Mouse (Mus musculus): ENCODE results near the gene Gm8332. TPM values are rescaled to one million over a fixed set of nuclear protein-coding genes. Genes with fewer than 3 reads are reported as not detected.
"Not testable (repeated sequence)": the region's sequence is repeated elsewhere in the genome, so short reads cannot be mapped to it uniquely, and the experiment has no call there.

Gm8332 gene
- total RNA-seq (2021): not detected
- long read RNA-seq, experiment 1: 0 reads
- long read RNA-seq, experiment 2: 0 reads

- not testable (repeated sequence) for DNase-seq (ENCODE audit: low spot score)
Measured at GRCm38 (mm10) chr12:88250000-88250399, at the start of gene Gm8332. Gene Gm8332, minus strand, starts transcription at chr12:88250100.

GRCm38 (mm10) chr12:88297171-88297570, 47.3 kb upstream of the Gm8332 start:
- not testable (repeated sequence) for DNase-seq (ENCODE audit: low spot score)

GRCm38 (mm10) chr12:88293082-88293481, 43.2 kb upstream of the Gm8332 start:
- not testable (repeated sequence) for DNase-seq (ENCODE audit: low spot score)

GRCm38 (mm10) chr12:88285224-88285623, 35.3 kb upstream of the Gm8332 start:
- not testable (repeated sequence) for DNase-seq (ENCODE audit: low spot score)

- DNase-seq (ENCODE audit: low spot score): not testable (repeated sequence)
Measured at GRCm38 (mm10) chr12:88274400-88274799, 24.5 kb upstream of the Gm8332 start, which contains the start of gene Gm5662. Gene Gm5662, minus strand, starts transcription at chr12:88274500.

GRCm38 (mm10) chr12:88257241-88257640, 7.3 kb upstream of the Gm8332 start:
- no peak for DNase-seq (ENCODE audit: low spot score)

- not testable (repeated sequence) for DNase-seq (ENCODE audit: low spot score)
Measured at GRCm38 (mm10) chr12:88255917-88256316, 6.0 kb upstream of the Gm8332 start.

GRCm38 (mm10) chr12:88245786-88246185, 4.1 kb downstream of the Gm8332 start:
- not testable (repeated sequence) for DNase-seq (ENCODE audit: low spot score)

GRCm38 (mm10) chr12:88242940-88243339, 7.0 kb downstream of the Gm8332 start:
- DNase-seq (ENCODE audit: low spot score): not testable (repeated sequence)

GRCm38 (mm10) chr12:88219445-88219844, 30.5 kb downstream of the Gm8332 start:
- no peak for DNase-seq (ENCODE audit: low spot score)

GRCm38 (mm10) chr12:88218059-88218458, 31.8 kb downstream of the Gm8332 start:
- not testable (repeated sequence) for DNase-seq (ENCODE audit: low spot score)

GRCm38 (mm10) chr12:88214641-88215040, 35.3 kb downstream of the Gm8332 start:
- no peak for DNase-seq (ENCODE audit: low spot score)

- not testable (repeated sequence) for DNase-seq (ENCODE audit: low spot score)
Measured at GRCm38 (mm10) chr12:88211458-88211857, 38.4 kb downstream of the Gm8332 start.

GRCm38 (mm10) chr12:88202856-88203255, 47.0 kb downstream of the Gm8332 start:
- no peak for DNase-seq (ENCODE audit: low spot score)

Other genes with a start within 250 kb of the Gm8332 start
- gene Gm2075, start 238.3 kb downstream of the Gm8332 start, total RNA-seq (2021): not detected
- not detected for gene Gm6803, start 231.3 kb downstream of the Gm8332 start, total RNA-seq (2021)
- not detected for gene Gm2056, start 223.1 kb downstream of the Gm8332 start, total RNA-seq (2021)
- not detected for gene Gm16368, start 166.4 kb downstream of the Gm8332 start, total RNA-seq (2021)
- gene Gm10436, start 68.0 kb downstream of the Gm8332 start, total RNA-seq (2021): not detected
- not detected for gene Gm5662, start 24.4 kb upstream of the Gm8332 start, total RNA-seq (2021)
- not detected for gene Gm5039, start 73.9 kb upstream of the Gm8332 start, total RNA-seq (2021)
- 10 to 100 TPM; 14.7 to 16.1 TPM for gene Adck1, start 110.5 kb upstream of the Gm8332 start, total RNA-seq (2021)